Mouse (Mus musculus) MN1 (cell line): ENCODE data around the gene Kif1c.
"Not testable (repeated sequence)": the region's sequence is repeated elsewhere in the genome, so short reads cannot be mapped to it uniquely, and the experiment has no call there.

Experiments
- DNase-seq: peaks from one replicate; pipeline ENCODE4 v3.0.0-alpha.2; 2016; ENCODE audit warnings: low spot score

Kif1c gene

DNA sequence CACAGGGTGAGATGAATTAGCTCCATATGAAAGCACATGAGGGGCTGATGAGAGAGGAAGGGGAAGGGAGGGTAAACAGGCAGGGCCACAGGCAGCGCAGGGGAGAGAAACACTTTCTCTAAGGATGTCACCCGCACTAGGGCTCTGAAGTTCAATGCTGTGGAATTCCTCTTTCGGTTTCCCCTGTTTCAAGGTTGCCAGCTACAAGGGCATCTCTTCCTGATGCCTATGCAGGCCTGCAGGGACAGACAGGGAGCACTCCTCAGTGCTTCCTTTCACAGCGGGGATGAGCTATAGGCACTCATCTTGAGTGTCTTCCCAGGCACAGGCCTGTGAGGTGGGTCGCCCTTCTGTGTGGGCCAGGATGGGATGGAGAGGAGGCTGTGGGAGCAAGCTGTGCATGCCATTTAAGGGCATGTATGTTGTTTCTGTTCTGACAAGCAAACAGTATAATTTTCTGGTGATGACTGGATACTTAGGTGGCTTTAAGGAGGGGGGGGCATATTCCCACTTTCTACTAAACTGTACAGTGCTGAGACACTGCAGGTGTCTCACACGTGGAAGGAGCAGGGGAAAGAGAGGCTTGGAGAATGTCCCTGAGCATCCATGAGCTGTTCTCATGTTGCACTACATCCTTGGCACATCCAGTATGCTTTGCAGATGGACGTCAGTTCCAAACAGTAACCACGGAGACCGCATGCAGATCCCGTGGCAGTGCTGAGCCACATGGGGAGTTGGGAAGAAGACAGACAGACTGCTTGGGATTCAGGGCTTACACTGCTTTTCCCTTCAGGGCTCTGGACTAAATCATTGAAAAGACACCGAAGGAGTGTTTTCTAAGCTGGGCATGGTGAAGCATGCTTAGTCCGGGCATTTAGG is 42.5 kb downstream of the Kif1c start:
- DNase-seq, result no peak

DNA sequence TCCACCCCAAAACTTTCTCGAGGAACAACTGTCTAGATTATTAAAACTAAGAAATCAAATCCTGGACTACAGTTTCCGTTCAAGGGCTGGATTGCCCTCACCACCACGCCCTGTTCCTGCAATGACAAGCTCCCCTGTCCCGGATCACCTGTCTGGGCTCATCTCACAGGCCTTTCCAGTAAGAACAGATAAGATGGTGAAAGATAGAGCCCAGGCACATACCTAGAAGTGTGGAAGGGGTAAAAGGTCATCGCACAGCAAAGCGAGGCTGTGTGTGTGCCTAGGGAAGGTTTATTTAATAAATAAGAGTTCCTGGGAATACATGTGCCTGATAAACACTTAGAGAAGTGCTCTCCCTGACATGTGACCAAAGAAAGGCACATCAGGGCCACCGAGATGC is 45.3 kb downstream of the Kif1c start:
- no peak for DNase-seq

DNA sequence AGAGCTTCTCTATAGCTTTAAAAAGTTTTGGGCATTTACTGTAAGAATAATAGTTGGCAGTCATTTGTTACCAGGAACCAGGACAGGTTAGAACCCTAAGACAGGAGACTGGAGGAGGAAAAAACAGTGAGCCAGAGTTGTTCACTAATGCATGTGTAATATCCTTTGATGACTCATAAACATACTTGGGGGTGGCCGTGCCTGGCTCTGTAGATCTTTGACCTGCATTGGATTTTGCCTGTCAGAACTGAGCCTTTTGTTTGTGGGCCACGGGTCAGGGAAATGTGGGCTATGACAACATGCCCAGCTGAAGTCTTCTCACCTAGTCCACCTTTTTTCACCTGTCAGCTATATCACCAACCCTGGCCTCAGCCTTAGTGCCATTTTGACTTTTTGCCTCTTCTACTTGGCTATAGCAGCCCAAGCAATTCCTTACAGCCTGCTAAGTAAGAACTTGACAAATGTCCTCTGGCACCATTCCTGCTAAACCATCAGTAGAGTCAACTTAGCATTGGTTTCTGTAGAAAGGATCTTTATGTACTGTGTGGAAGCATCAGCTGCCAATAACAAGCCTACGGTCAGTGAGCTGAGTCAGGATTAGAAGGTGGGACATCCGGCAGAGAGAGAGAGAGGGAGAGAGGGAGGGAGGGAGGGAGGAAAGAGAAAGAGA is 47.7 kb downstream of the Kif1c start:
- DNase-seq, result no peak

GRCm38 (mm10) chr11:70752337-70753017 is 52.1 kb downstream of the Kif1c start:
- DNase-seq, result no peak

- DNase-seq, result no peak
These were observed 52.8 kb downstream of the Kif1c start for GRCm38 (mm10) chr11:70753146-70753545.

DNA sequence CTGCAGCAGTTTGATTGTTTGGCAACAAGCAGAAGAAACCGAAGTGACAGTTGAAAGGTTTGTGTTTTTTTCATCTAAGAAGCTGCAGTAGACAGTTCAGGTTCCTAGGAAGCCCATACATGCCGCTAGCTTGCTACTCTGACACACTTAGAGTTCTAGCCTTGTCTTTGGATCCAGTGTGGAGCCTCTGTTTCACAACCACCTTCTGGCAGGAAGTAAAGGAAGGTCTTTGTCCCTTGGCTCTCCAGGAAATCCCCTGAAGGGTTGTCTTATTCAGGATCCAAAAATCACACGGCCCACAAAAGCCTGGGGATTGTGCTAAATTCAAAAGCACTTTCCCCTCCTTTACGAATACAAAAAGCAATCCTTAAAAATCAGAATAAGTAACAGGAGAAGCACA is 54.1 kb downstream of the Kif1c start:
- no peak for DNase-seq

GRCm38 (mm10) chr11:70754958-70755357 is 54.6 kb downstream of the Kif1c start:
- no peak for DNase-seq

DNA sequence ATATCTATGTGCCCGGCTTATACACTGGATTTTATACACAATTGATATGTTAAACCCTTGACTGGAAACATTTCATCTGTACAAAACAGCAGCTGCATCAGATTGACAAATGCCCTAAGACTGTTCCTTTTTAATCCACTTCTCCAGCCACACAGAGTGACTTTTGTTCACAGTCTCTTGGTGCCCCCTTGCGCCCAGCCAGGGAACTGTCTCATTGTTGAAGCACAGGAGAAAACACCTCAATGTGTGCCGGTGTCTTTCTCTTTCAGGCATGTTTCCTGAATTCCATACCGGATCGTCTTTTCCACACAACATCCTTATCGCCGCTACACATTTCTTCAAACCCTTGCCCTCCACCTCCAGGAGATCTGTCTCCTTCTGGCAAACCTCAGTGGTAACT is 55.3 kb downstream of the Kif1c start:
- DNase-seq, result peak; percentile 82

DNA sequence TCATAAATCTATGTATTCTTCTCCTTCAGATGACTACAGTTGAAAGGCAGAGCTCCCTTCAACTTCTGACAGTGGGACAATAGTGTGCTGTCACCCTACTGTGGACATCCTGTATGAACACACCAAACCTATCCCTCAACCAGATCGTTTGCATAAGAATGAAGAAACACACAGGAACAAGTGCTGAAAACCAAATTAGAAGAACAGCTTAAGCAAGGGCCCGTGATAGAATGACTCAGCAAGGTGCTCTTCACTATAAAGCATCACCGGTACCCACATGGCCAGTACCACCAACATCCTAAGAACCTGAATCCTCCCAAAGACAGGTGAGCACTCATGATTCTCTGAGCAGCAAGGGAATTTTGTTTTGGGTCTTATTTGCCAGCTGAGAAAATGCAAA is 60.1 kb downstream of the Kif1c start:
- not testable (repeated sequence) for DNase-seq

GRCm38 (mm10) chr11:70762641-70763040 is 62.3 kb downstream of the Kif1c start:
- no peak for DNase-seq

GRCm38 (mm10) chr11:70763582-70763935 is 63.2 kb downstream of the Kif1c start:
- DNase-seq, result peak; percentile 69

- peak; percentile 74 for DNase-seq
These were observed 63.8 kb downstream of the Kif1c start, which contains the start of gene Zfp3 for GRCm38 (mm10) chr11:70763936-70764808. Gene Zfp3, plus strand, starts transcription at chr11:70764209.

GRCm38 (mm10) chr11:70765776-70766445 is 65.6 kb downstream of the Kif1c start:
- peak; percentile 27 for DNase-seq

GRCm38 (mm10) chr11:70770804-70771203 is 70.5 kb downstream of the Kif1c start:
- no peak for DNase-seq

DNA sequence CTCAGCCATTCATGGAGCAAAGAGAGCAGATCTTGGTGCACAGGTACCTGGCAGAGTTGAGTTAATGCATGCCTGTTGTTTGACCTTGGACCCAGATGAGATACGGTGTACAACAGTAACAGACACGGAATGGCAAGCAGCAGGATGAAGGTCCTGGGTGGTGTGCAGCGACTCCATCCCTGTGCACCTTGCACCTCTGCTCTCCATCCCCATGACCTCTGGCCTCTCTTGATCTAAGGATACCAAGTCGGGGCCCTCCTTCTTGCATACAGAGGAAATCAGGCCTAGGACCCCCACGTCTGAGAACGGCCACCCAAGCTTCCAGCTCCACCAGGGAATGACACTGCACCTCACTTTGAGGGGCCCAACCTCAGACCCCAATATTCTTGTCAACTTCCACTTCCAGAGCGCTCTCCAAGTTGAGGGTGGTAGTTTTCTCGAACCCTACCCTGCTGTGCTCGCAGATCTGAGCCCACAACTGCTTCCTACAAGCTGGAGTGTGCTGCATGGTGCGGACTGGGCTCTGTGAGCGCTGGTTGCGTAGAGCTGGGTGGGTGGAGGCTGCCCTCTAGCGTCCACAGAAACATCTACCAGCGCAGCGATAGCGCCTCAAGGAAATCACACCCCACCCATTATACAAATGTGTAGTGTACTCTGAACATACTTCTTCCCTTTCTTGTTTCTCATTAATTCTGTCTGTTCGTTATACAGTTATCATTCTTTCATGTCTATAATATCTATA is 76.7 kb downstream of the Kif1c start:
- DNase-seq, result peak; percentile 70

- no peak for DNase-seq
These were observed 77.3 kb downstream of the Kif1c start for GRCm38 (mm10) chr11:70777634-70778033.

- peak; percentile 57 for DNase-seq
These were observed 77.7 kb downstream of the Kif1c start for GRCm38 (mm10) chr11:70778058-70778457.
